Mouse (Mus musculus): ENCODE measurements around the gene Mical3.
"Not testable (repeated sequence)": the region's sequence is repeated elsewhere in the genome, so short reads cannot be mapped to it uniquely, and the experiment has no call there.

Mical3 gene

GRCm38 (mm10) chr6:120945510-120945909, 185.3 kb downstream of the Mical3 start:
- in situ Hi-C loops (cut with MboI; ENCODE audit: unreplicated experiment in 2 of 2), result no loop called here

- in situ Hi-C loops (cut with MboI; ENCODE audit: unreplicated experiment in 2 of 2), result no loop called here
Measured at GRCm38 (mm10) chr6:120943964-120944363, 186.8 kb downstream of the Mical3 start.

GRCm38 (mm10) chr6:120943551-120943950, 187.2 kb downstream of the Mical3 start:
- in situ Hi-C loops (cut with MboI; ENCODE audit: unreplicated experiment in 2 of 2), result no loop called here

- in situ Hi-C loops (cut with MboI; ENCODE audit: unreplicated experiment in 2 of 2), result no loop called here
Measured at GRCm38 (mm10) chr6:120943079-120943478, 187.7 kb downstream of the Mical3 start.

GRCm38 (mm10) chr6:120941575-120941974, 189.2 kb downstream of the Mical3 start:
- in situ Hi-C loops (cut with MboI; ENCODE audit: unreplicated experiment in 2 of 2), result no loop called here

- in situ Hi-C loops (cut with MboI; ENCODE audit: unreplicated experiment in 2 of 2), result no loop called here
Measured at GRCm38 (mm10) chr6:120941084-120941481, 189.7 kb downstream of the Mical3 start.

- in situ Hi-C loops (cut with MboI; ENCODE audit: unreplicated experiment in 2 of 2), result no loop called here
Measured at GRCm38 (mm10) chr6:120940446-120941083, 190.2 kb downstream of the Mical3 start.

GRCm38 (mm10) chr6:120939783-120940182, 191.0 kb downstream of the Mical3 start:
- in situ Hi-C loops (cut with MboI; ENCODE audit: unreplicated experiment in 2 of 2), result no loop called here

GRCm38 (mm10) chr6:120938763-120939450, 191.9 kb downstream of the Mical3 start:
- in situ Hi-C loops (cut with MboI; ENCODE audit: unreplicated experiment in 2 of 2), result no loop called here

GRCm38 (mm10) chr6:120937999-120938608, 192.7 kb downstream of the Mical3 start:
- in situ Hi-C loops (cut with MboI; ENCODE audit: unreplicated experiment in 2 of 2), result no loop called here

- in situ Hi-C loops (cut with MboI; ENCODE audit: unreplicated experiment in 2 of 2), result no loop called here
Measured at GRCm38 (mm10) chr6:120937104-120937617, 193.6 kb downstream of the Mical3 start.

- in situ Hi-C loops (cut with MboI; ENCODE audit: unreplicated experiment in 2 of 2), result no loop called here
Measured at GRCm38 (mm10) chr6:120934176-120934575, 196.6 kb downstream of the Mical3 start.

- in situ Hi-C loops (cut with MboI; ENCODE audit: unreplicated experiment in 2 of 2), result no loop called here
Measured at GRCm38 (mm10) chr6:120933670-120934069, 197.1 kb downstream of the Mical3 start.

- in situ Hi-C loops (cut with MboI; ENCODE audit: unreplicated experiment in 2 of 2), result no loop called here
Measured at GRCm38 (mm10) chr6:120932597-120932996, 198.2 kb downstream of the Mical3 start.

- in situ Hi-C loops (cut with MboI; ENCODE audit: unreplicated experiment in 2 of 2), result no loop called here
Measured at GRCm38 (mm10) chr6:120930450-120931306, 200.1 kb downstream of the Mical3 start.

- in situ Hi-C loops (cut with MboI; ENCODE audit: unreplicated experiment in 2 of 2), result no loop called here
Measured at GRCm38 (mm10) chr6:120929421-120929820, 201.4 kb downstream of the Mical3 start.

- in situ Hi-C loops (cut with MboI; ENCODE audit: unreplicated experiment in 2 of 2), result no loop called here
Measured at GRCm38 (mm10) chr6:120927765-120928164, 203.0 kb downstream of the Mical3 start.

GRCm38 (mm10) chr6:120926880-120927279, 203.9 kb downstream of the Mical3 start:
- in situ Hi-C loops (cut with MboI; ENCODE audit: unreplicated experiment in 2 of 2), result no loop called here

GRCm38 (mm10) chr6:120924791-120925321, 205.9 kb downstream of the Mical3 start:
- in situ Hi-C loops (cut with MboI; ENCODE audit: unreplicated experiment in 2 of 2), result not testable (repeated sequence)

GRCm38 (mm10) chr6:120917975-120918374, 212.8 kb downstream of the Mical3 start:
- in situ Hi-C loops (cut with MboI; ENCODE audit: unreplicated experiment in 2 of 2), result no loop called here

Measured in v-Abl transformed pro-B cells (cell line).